In genomic region chr10:61646557-61646956, GRCm38 (mm10) we compare ENCODE assay signal across 29 mouse cellular contexts. TPM values are rescaled to one million over a fixed set of nuclear protein-coding genes. Genes with fewer than 3 reads are reported as not detected.
DNase-seq lines count a peak whose midpoint lies in the region; ATAC-seq and TF ChIP-seq lines count a peak whose summit lies in the region.
"Had no signal": no experiment of that assay in that cellular context is flagged by ENCODE, and none has a peak within 500 bp of the region (broad histone marks: within the 10 kb centered on the region; RNA-seq: fewer than 3 reads in every experiment).

No protein-coding gene starts in this region.

- no peak for ATAC-seq in liver, embryonic 11.5 days (replicated peaks; ENCODE audit: low FRiP score)
- peak; percentile 79 for ATAC-seq in intestine, embryonic 16.5 days
- ATAC-seq in forebrain, embryonic 11.5 days (replicated peaks; ENCODE audit: low FRiP score), result no peak
- ATAC-seq: forebrain, embryonic 15.5 days; hindbrain, embryonic 16.5 days; Patski had no signal

- H3K4me2 ChIP-seq in liver, embryonic 11.5 days, result no peak overlapping the region
- H3K4me2 ChIP-seq in intestine, embryonic 16.5 days (ENCODE audit: low read depth, low read length), result peak overlapping the region; percentile 17
- H3K4me2 ChIP-seq in forebrain, embryonic 11.5 days (ENCODE audit: low read depth, low read length, severe bottlenecking), result no peak overlapping the region
- H3K4me2 ChIP-seq: embryonic facial prominence, embryonic 12.5 days; embryonic facial prominence, embryonic 15.5 days; forebrain, embryonic 12.5 days; forebrain, embryonic 15.5 days; heart, embryonic 12.5 days; heart, embryonic 15.5 days; hindbrain, embryonic 13.5 days had no signal

- DNase-seq in liver, adult 2 months (ENCODE audit: extremely low read depth, low read depth, low spot score), result peak; percentile 93
- no peak for DNase-seq in liver, embryonic 11.5 days (ENCODE audit: low spot score)
- no peak for DNase-seq in forebrain, embryonic 11.5 days (ENCODE audit: low spot score)
- no peak for DNase-seq in heart, adult 18-20 months
- no peak for DNase-seq in kidney, adult 2 months
- DNase-seq: adrenal gland, postnatal 10 days; adrenal gland, postnatal 36 days; cerebellum, adult 18-20 months; cerebellum, adult 9-10 months; cerebellum, postnatal 25 days; gastrocnemius, postnatal 25 days; heart, postnatal 10 days; heart, postnatal 36 days had no signal

- peak overlapping the region; percentile 68 for H3K9ac ChIP-seq in liver, adult 2 months (ENCODE audit: low read depth, low read length)
- H3K9ac ChIP-seq in liver, embryonic 11.5 days (ENCODE audit: low read depth, low read length), result no peak overlapping the region
- no peak overlapping the region for H3K9ac ChIP-seq in ES-Bruce4 (ENCODE audit: low read depth, poor library complexity, severe bottlenecking)
- 0 out of 2 replicates have a peak overlapping the region, but pooled peaks have one; percentile 11 for H3K9ac ChIP-seq in intestine, embryonic 16.5 days (ENCODE audit: low read depth, low read length)
- no peak overlapping the region for H3K9ac ChIP-seq in forebrain, embryonic 11.5 days (ENCODE audit: low read length)
- H3K9ac ChIP-seq: embryonic facial prominence, embryonic 12.5 days; embryonic facial prominence, embryonic 15.5 days; forebrain, embryonic 12.5 days; forebrain, embryonic 15.5 days; heart, embryonic 12.5 days; heart, embryonic 15.5 days; hindbrain, embryonic 13.5 days had no signal

- H3K27me3 ChIP-seq in liver, adult 2 months (ENCODE audit: control insufficient read depth, insufficient read depth, low read length), result no peaks in the 10 kb centered on the region
- H3K27me3 ChIP-seq in liver, embryonic 11.5 days (replicated peaks; ENCODE audit: control insufficient read depth, insufficient read depth, low read length), result no peaks in the 10 kb centered on the region
- H3K27me3 ChIP-seq in ES-Bruce4 (ENCODE audit: control insufficient read depth, insufficient read depth, low read length, poor library complexity, severe bottlenecking), result no peaks in the 10 kb centered on the region
- no peaks in the 10 kb centered on the region for H3K27me3 ChIP-seq in intestine, embryonic 16.5 days (replicated peaks; ENCODE audit: control insufficient read depth, insufficient read depth, low read length)
- H3K27me3 ChIP-seq in small intestine, adult 2 months (ENCODE audit: control insufficient read depth, insufficient read depth, low read length), result no peaks in the 10 kb centered on the region
- no peaks in the 10 kb centered on the region for H3K27me3 ChIP-seq in forebrain, embryonic 11.5 days (ENCODE audit: control insufficient read depth, insufficient read depth, low read length)
- no peaks in the 10 kb centered on the region for H3K27me3 ChIP-seq in kidney, adult 2 months (replicated peaks; ENCODE audit: control insufficient read depth, insufficient read depth, low read length)
- H3K27me3 ChIP-seq: embryonic facial prominence, embryonic 12.5 days; embryonic facial prominence, embryonic 15.5 days; forebrain, embryonic 12.5 days; forebrain, embryonic 15.5 days; heart, embryonic 12.5 days; heart, embryonic 15.5 days; hindbrain, embryonic 13.5 days; Patski had no signal

- TF ChIP-seq CTCF in liver, adult 2 months (IDR thresholded peaks at IDR 0.05; ENCODE audit: low read depth, low read length), result no peak
- no peak for TF ChIP-seq CTCF in ES-Bruce4 (IDR thresholded peaks at IDR 0.05; ENCODE audit: low read depth, low read length)
- TF ChIP-seq CTCF in small intestine, adult 2 months (IDR thresholded peaks at IDR 0.05; ENCODE audit: extremely low read depth, insufficient read length, insufficient replicate concordance, low read depth, low read length), result no peak
- no peak for TF ChIP-seq CTCF in kidney, adult 2 months (conservative IDR thresholded peaks at IDR 0.05; ENCODE audit: insufficient read depth, insufficient read length, low read depth, low read length)

- no peaks in the 10 kb centered on the region for H3K9me3 ChIP-seq in liver, embryonic 11.5 days (ENCODE audit: control insufficient read depth, low read length)
- H3K9me3 ChIP-seq in ES-Bruce4 (replicated peaks; ENCODE audit: control insufficient read depth, insufficient read depth, low read length, poor library complexity, severe bottlenecking), result no peaks in the 10 kb centered on the region
- no peaks in the 10 kb centered on the region for H3K9me3 ChIP-seq in intestine, embryonic 16.5 days (ENCODE audit: control insufficient read depth, low read length)
- no peaks in the 10 kb centered on the region for H3K9me3 ChIP-seq in forebrain, embryonic 11.5 days (ENCODE audit: control insufficient read depth, low read length)
- H3K9me3 ChIP-seq: embryonic facial prominence, embryonic 12.5 days; embryonic facial prominence, embryonic 15.5 days; forebrain, embryonic 12.5 days; forebrain, embryonic 15.5 days; G1E; heart, embryonic 12.5 days; heart, embryonic 15.5 days; hindbrain, embryonic 10.5 days; hindbrain, embryonic 13.5 days had no signal

- no peaks in the 10 kb centered on the region for H3K79me2 ChIP-seq in liver, adult 2 months (ENCODE audit: control insufficient read depth, insufficient read depth, low read length)

- peak overlapping the region; percentile 96 for H3K27ac ChIP-seq in liver, adult 2 months (replicated peaks; ENCODE audit: insufficient read depth, low read depth, low read length)
- H3K27ac ChIP-seq in liver, embryonic 11.5 days (ENCODE audit: low read depth, low read length), result no peak overlapping the region
- H3K27ac ChIP-seq in ES-Bruce4 (ENCODE audit: insufficient read depth, low read length), result peak overlapping the region; percentile 37; the same call in 1 of the 2 replicates
- H3K27ac ChIP-seq in intestine, embryonic 16.5 days (ENCODE audit: low read length), result peak overlapping the region; percentile 71
- H3K27ac ChIP-seq in small intestine, adult 2 months (ENCODE audit: insufficient read depth, low read depth, low read length), result peak overlapping the region; percentile 96
- no peak overlapping the region for H3K27ac ChIP-seq in forebrain, embryonic 11.5 days (ENCODE audit: low read depth, low read length)
- no peak overlapping the region for H3K27ac ChIP-seq in kidney, adult 2 months (ENCODE audit: insufficient read depth, low read depth, low read length)
- H3K27ac ChIP-seq: embryonic facial prominence, embryonic 12.5 days; embryonic facial prominence, embryonic 15.5 days; forebrain, embryonic 12.5 days; forebrain, embryonic 15.5 days; heart, embryonic 15.5 days; hindbrain, embryonic 10.5 days; hindbrain, embryonic 13.5 days had no signal

- TF ChIP-seq POLR2A in liver, adult 2 months (IDR thresholded peaks at IDR 0.05; ENCODE audit: extremely low read depth, insufficient read depth, low read length), result peak; percentile 44; the same call in 1 of the 2 replicates
- no peak for TF ChIP-seq POLR2A in ES-Bruce4 (IDR thresholded peaks at IDR 0.05; ENCODE audit: insufficient read depth, low read length)
- TF ChIP-seq POLR2A in small intestine, adult 2 months (IDR thresholded peaks at IDR 0.05; ENCODE audit: low read depth, low read length), result peak; percentile 62; the same call in 1 of the 2 replicates
- TF ChIP-seq POLR2A in kidney, adult 2 months (IDR thresholded peaks at IDR 0.05; ENCODE audit: low read depth, low read length), result no peak

- no peak for TF ChIP-seq EP300 in ES-Bruce4 (IDR thresholded peaks at IDR 0.05; ENCODE audit: insufficient read depth, low read depth, low read length)

- H3K4me3 ChIP-seq in liver, adult 2 months (ENCODE audit: insufficient read depth, low read depth, low read length), result no peak overlapping the region
- H3K4me3 ChIP-seq in liver, embryonic 11.5 days (ENCODE audit: low read depth, low read length), result no peak overlapping the region
- H3K4me3 ChIP-seq in ES-Bruce4 (ENCODE audit: low read depth, low read length), result no peak overlapping the region
- H3K4me3 ChIP-seq in intestine, embryonic 16.5 days (ENCODE audit: low read length), result no peak overlapping the region
- no peak overlapping the region for H3K4me3 ChIP-seq in small intestine, adult 2 months (ENCODE audit: low read depth, low read length)
- no peak overlapping the region for H3K4me3 ChIP-seq in forebrain, embryonic 11.5 days (ENCODE audit: low read depth, low read length)
- no peak overlapping the region for H3K4me3 ChIP-seq in kidney, adult 2 months (ENCODE audit: insufficient read depth, low read depth, low read length)
- H3K4me3 ChIP-seq: embryonic facial prominence, embryonic 12.5 days; embryonic facial prominence, embryonic 15.5 days; forebrain, embryonic 12.5 days; forebrain, embryonic 15.5 days; heart, embryonic 12.5 days; heart, embryonic 15.5 days; hindbrain, embryonic 10.5 days; hindbrain, embryonic 13.5 days had no signal

- peaks cover under 1% of the 10 kb centered on the region; the same call in 1 of the 2 replicates for H3K36me3 ChIP-seq in liver, adult 2 months (ENCODE audit: control insufficient read depth, insufficient read depth, low read length)
- H3K36me3 ChIP-seq in liver, embryonic 11.5 days (ENCODE audit: control insufficient read depth, insufficient read depth, low read length), result no peaks in the 10 kb centered on the region
- peaks cover 9% of the 10 kb centered on the region for H3K36me3 ChIP-seq in ES-Bruce4 (ENCODE audit: control insufficient read depth, insufficient read depth, low read length, poor library complexity, severe bottlenecking)
- no peaks in the 10 kb centered on the region for H3K36me3 ChIP-seq in intestine, embryonic 16.5 days (ENCODE audit: control insufficient read depth, insufficient read depth, low read length)
- peaks cover 4% of the 10 kb centered on the region; the same call in 1 of the 2 replicates for H3K36me3 ChIP-seq in small intestine, adult 2 months (ENCODE audit: control insufficient read depth, insufficient read depth, low read length)
- no peaks in the 10 kb centered on the region; the same call in 1 of the 2 replicates for H3K36me3 ChIP-seq in forebrain, embryonic 11.5 days (ENCODE audit: control insufficient read depth, insufficient read depth, low read length)
- no peaks in the 10 kb centered on the region for H3K36me3 ChIP-seq in kidney, adult 2 months (ENCODE audit: control insufficient read depth, insufficient read depth, low read length)
- H3K36me3 ChIP-seq: embryonic facial prominence, embryonic 12.5 days; embryonic facial prominence, embryonic 15.5 days; heart, embryonic 15.5 days; hindbrain, embryonic 13.5 days had no signal

- peaks cover 17% of the 10 kb centered on the region for H3K4me1 ChIP-seq in liver, adult 2 months (ENCODE audit: control insufficient read depth, insufficient read depth, low read length)
- H3K4me1 ChIP-seq in liver, embryonic 11.5 days (replicated peaks; ENCODE audit: control insufficient read depth, insufficient read depth, low read length), result peaks cover 8% of the 10 kb centered on the region
- H3K4me1 ChIP-seq in ES-Bruce4 (ENCODE audit: control insufficient read depth, insufficient read depth, low read length), result peaks cover 2% of the 10 kb centered on the region
- H3K4me1 ChIP-seq in intestine, embryonic 16.5 days (ENCODE audit: control insufficient read depth, insufficient read depth, low read length), result peaks cover 16% of the 10 kb centered on the region
- H3K4me1 ChIP-seq in small intestine, adult 2 months (ENCODE audit: control insufficient read depth, insufficient read depth, insufficient read length, low read length), result peaks cover 8% of the 10 kb centered on the region; the same call in 1 of the 2 replicates
- 0 out of 2 replicates have a peak, but pooled peaks cover 2% of the 10 kb centered on the region for H3K4me1 ChIP-seq in forebrain, embryonic 11.5 days (replicated peaks; ENCODE audit: control insufficient read depth, insufficient read depth, low read length)
- H3K4me1 ChIP-seq in kidney, adult 2 months (ENCODE audit: control insufficient read depth, insufficient read depth, low read length), result peaks cover 7% of the 10 kb centered on the region; the same call in 1 of the 2 replicates

- whole genome bisulfite sequencing in liver, adult 2 months, result 26% methylated on average over 7 of the region's 7 CpGs
- 62% methylated on average over 7 of the region's 7 CpGs for WGBS in liver, embryonic 11.5 days
- WGBS in intestine, embryonic 16.5 days, result 37% methylated on average over 7 of the region's 7 CpGs
- WGBS in small intestine, adult 2 months, result 23% methylated on average over 7 of the region's 7 CpGs
- 74% methylated on average over 7 of the region's 7 CpGs for WGBS in forebrain, embryonic 11.5 days
- WGBS in kidney, adult 2 months, result 82% methylated on average over 7 of the region's 7 CpGs

RNA-seq across cellular contexts. Expression of gene Ppa1, which starts 1.8 kb away (rescaled TPM):
- total RNA-seq in liver, adult 2 months (2014; rRNA removed), result 279 and 331 TPM in 2 replicates
- 92.3 and 126 TPM in 2 replicates for polyA plus RNA-seq in liver, adult 2 months (2012; rRNA removed)
- 218 and 237 TPM in 2 replicates for polyA plus RNA-seq in liver, embryonic 11.5 days (2014; fragmentation: Nextera tagmentation; extraction: Ambion mirVana)
- polyA plus RNA-seq in ES-Bruce4 (2011; ENCODE audit: insufficient read depth, insufficient read length, low read depth, missing spikeins), result 149 and 150 TPM in 2 replicates
- 199 and 233 TPM in 2 replicates for polyA plus RNA-seq in intestine, embryonic 16.5 days (2015; fragmentation: Nextera tagmentation; extraction: Ambion mirVana)
- polyA plus RNA-seq in small intestine, adult 2 months (2012; rRNA removed), result 55.3 and 57.4 TPM in 2 replicates
- polyA plus RNA-seq in forebrain, embryonic 11.5 days (2014; fragmentation: Nextera tagmentation; extraction: Ambion mirVana), result 325 and 330 TPM in 2 replicates
- total RNA-seq in heart, adult 18-20 months (2021), result 10 to 100 TPM; 81.8 to 82.3 TPM
- polyA plus RNA-seq in kidney, adult 2 months (2012; rRNA removed), result 34.6 and 34.9 TPM in 2 replicates

RNA-seq across cellular contexts. Expression of gene Sar1a, which starts 33.5 kb away (rescaled TPM):
- total RNA-seq in liver, adult 2 months (2014; rRNA removed), result 73.0 and 76.2 TPM in 2 replicates
- 44.9 and 53.2 TPM in 2 replicates for polyA plus RNA-seq in liver, adult 2 months (2012; rRNA removed)
- 166 and 177 TPM in 2 replicates for polyA plus RNA-seq in liver, embryonic 11.5 days (2014; fragmentation: Nextera tagmentation; extraction: Ambion mirVana)
- 131 and 136 TPM in 2 replicates for polyA plus RNA-seq in ES-Bruce4 (2011; ENCODE audit: insufficient read depth, insufficient read length, low read depth, missing spikeins)
- polyA plus RNA-seq in intestine, embryonic 16.5 days (2015; fragmentation: Nextera tagmentation; extraction: Ambion mirVana), result 169 and 178 TPM in 2 replicates
- polyA plus RNA-seq in small intestine, adult 2 months (2012; rRNA removed), result 16.3 and 22.9 TPM in 2 replicates
- polyA plus RNA-seq in forebrain, embryonic 11.5 days (2014; fragmentation: Nextera tagmentation; extraction: Ambion mirVana), result 231 and 238 TPM in 2 replicates
- 100 to 1,000 TPM; 180 to 192 TPM for total RNA-seq in heart, adult 18-20 months (2021)
- polyA plus RNA-seq in kidney, adult 2 months (2012; rRNA removed), result 64.3 and 67.7 TPM in 2 replicates

RNA-seq across cellular contexts. Expression of gene Tysnd1, which starts 48.8 kb away (rescaled TPM):
- total RNA-seq in liver, adult 2 months (2014; rRNA removed), result 26.8 and 31.3 TPM in 2 replicates
- polyA plus RNA-seq in liver, adult 2 months (2012; rRNA removed), result 111 and 123 TPM in 2 replicates
- polyA plus RNA-seq in liver, embryonic 11.5 days (2014; fragmentation: Nextera tagmentation; extraction: Ambion mirVana), result 39.0 and 47.4 TPM in 2 replicates
- polyA plus RNA-seq in ES-Bruce4 (2011; ENCODE audit: insufficient read depth, insufficient read length, low read depth, missing spikeins), result 11.2 and 17.2 TPM in 2 replicates
- 21.5 and 27.6 TPM in 2 replicates for polyA plus RNA-seq in intestine, embryonic 16.5 days (2015; fragmentation: Nextera tagmentation; extraction: Ambion mirVana)
- 83.5 and 110 TPM in 2 replicates for polyA plus RNA-seq in small intestine, adult 2 months (2012; rRNA removed)
- 33.4 and 39.0 TPM in 2 replicates for polyA plus RNA-seq in forebrain, embryonic 11.5 days (2014; fragmentation: Nextera tagmentation; extraction: Ambion mirVana)
- 10 to 100 TPM; 23.8 to 25.8 TPM for total RNA-seq in heart, adult 18-20 months (2021)
- 75.4 and 101 TPM in 2 replicates for polyA plus RNA-seq in kidney, adult 2 months (2012; rRNA removed)

RNA-seq across cellular contexts. Expression of gene Npffr1, which starts 51.3 kb away (rescaled TPM):
- not detected in 2 replicates for total RNA-seq in liver, adult 2 months (2014; rRNA removed)
- not detected in 2 replicates for polyA plus RNA-seq in liver, adult 2 months (2012; rRNA removed)
- polyA plus RNA-seq in liver, embryonic 11.5 days (2014; fragmentation: Nextera tagmentation; extraction: Ambion mirVana), result 0.10 TPM in 1 of 2 replicates, not detected in the other
- 0.79 and 1.3 TPM in 2 replicates for polyA plus RNA-seq in ES-Bruce4 (2011; ENCODE audit: insufficient read depth, insufficient read length, low read depth, missing spikeins)
- 0.05 and 0.16 TPM in 2 replicates for polyA plus RNA-seq in intestine, embryonic 16.5 days (2015; fragmentation: Nextera tagmentation; extraction: Ambion mirVana)
- polyA plus RNA-seq in small intestine, adult 2 months (2012; rRNA removed), result 0.04 TPM in 1 of 2 replicates, not detected in the other
- polyA plus RNA-seq in forebrain, embryonic 11.5 days (2014; fragmentation: Nextera tagmentation; extraction: Ambion mirVana), result 0.05 and 0.09 TPM in 2 replicates
- under 1 TPM in 1 of 2 experiments, not detected in 1; 0.08 TPM for total RNA-seq in heart, adult 18-20 months (2021)
- 0.05 and 0.08 TPM in 2 replicates for polyA plus RNA-seq in kidney, adult 2 months (2012; rRNA removed)
- total RNA-seq: common myeloid progenitor, adult 5-6 weeks; gastrocnemius, adult 8-10 months; gastrocnemius, postnatal 25 days; heart, postnatal 36 days had no signal
- polyA plus RNA-seq: embryonic facial prominence, embryonic 12.5 days; embryonic facial prominence, embryonic 15.5 days; G1E; heart, embryonic 15.5 days had no signal

Comparison
In these comparisons a context has a peak if more than half of its experiments do, and no peak if none do; other contexts are left out.
1. H3K27ac ChIP-seq: peak in liver, adult 2 months (single experiment), ES-Bruce4 (single experiment), intestine, embryonic 16.5 days (single experiment) and small intestine, adult 2 months (single experiment); none in liver, embryonic 11.5 days (single experiment), forebrain, embryonic 11.5 days (single experiment) and kidney, adult 2 months (single experiment).
2. H3K9ac ChIP-seq: peak in liver, adult 2 months (single experiment) and intestine, embryonic 16.5 days (single experiment); none in liver, embryonic 11.5 days (single experiment), ES-Bruce4 (single experiment) and forebrain, embryonic 11.5 days (single experiment).
3. POLR2A ChIP-seq: peak in liver, adult 2 months (single experiment) and small intestine, adult 2 months (single experiment); none in ES-Bruce4 (single experiment) and kidney, adult 2 months (single experiment).